Mouse (Mus musculus) C2C12 (cell line): ENCODE measurements around the gene Fkbp4.

Experiments used
- CTCF ChIP-seq: IDR thresholded peaks from one replicate; pipeline ENCODE4 v1.5.1; 2011; ENCODE audit not compliant: control insufficient read depth, insufficient read depth, insufficient read length
- MYOD1 ChIP-seq: IDR thresholded peaks from one replicate; pipeline ENCODE4 v1.6.1; 2011; ENCODE audit warnings: low read depth; ENCODE audit not compliant: control insufficient read depth, insufficient read length

DNA sequence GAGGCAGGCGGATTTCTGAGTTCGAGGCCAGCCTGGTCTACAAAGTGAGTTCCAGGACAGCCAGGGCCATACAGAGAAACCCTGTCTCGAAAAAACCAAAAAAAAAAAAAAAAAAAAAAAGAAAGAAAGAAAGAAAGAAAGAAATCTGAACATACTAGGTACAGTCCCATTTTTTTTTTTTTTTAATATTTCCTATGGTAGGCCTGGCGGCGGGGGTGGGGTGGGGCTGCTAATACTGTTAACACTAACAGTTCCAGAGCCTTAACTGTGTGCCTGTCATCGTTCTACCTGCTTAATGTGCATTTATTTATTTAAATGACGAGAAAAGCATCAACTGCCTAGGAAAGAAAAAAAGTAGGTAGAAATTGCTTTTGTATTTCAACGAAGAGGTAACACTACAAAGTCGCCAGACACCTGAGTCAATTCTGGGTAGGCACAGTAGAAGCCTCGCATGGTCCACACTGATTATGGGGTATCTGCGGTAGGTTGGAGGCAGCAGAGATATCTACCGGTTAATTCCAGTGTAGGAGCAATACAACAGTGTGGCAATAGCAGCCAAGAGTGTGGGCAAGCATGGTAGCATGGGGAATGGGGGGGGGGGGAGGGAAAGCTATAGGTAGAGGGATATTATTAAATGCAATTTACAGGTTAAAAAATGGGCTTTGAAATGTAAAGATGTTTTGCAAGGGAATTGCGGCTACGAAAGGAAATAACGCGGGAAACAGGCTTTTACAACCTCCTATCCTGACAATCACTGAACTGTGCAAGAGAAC lies 14.8 kb downstream of the Fkbp4 start:
- TF ChIP-seq CTCF (no peak), MYOD1 (no peak)
